Mouse (Mus musculus) monocyte, adult 2 months (primary cell): ENCODE measurements at regions not wholly inside any gene's neighbourhood (a gene's known extent, or its start where the extent isn't known, plus 50 kb on each side); places are given as distances from the start of the nearest gene placed in this dataset.
"Not testable (repeated sequence)": the region's sequence is repeated elsewhere in the genome, so short reads cannot be mapped to it uniquely, and the experiment has no call there.

ENCODE experiments used
- DNase-seq, 2 experiments: peaks; one replicate each; pipeline ENCODE4 v3.0.0; 2022; ENCODE audit warnings: low spot score in 2 of 2, low read depth in 1 of 2

GRCm38 (mm10) chr12:114909799-114910198 is 1137.7 kb upstream of the Zfp386 start:
- not testable (repeated sequence) for DNase-seq

DNA sequence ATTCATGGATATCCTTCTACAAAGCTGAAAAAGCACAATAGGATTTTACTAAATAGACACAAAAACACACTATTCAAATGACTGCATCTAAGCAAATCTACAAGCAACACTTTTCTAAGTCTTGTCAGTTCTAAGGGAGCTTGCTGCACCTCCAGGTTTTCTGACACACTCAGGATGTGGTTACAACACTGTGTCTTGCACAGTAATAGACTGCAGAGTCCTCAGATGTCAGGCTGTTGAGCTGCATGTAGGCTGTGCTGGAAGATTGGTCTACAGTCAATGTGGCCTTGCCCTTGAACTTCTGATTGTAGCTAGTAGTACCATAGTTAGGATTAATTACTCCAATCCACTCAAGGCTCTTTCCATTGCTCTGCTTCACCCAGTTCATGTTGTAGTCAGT is 1133.1 kb upstream of the Zfp386 start:
- not testable (repeated sequence) for DNase-seq

GRCm38 (mm10) chr12:114927691-114928090 is 1119.8 kb upstream of the Zfp386 start:
- no peak for DNase-seq

DNA sequence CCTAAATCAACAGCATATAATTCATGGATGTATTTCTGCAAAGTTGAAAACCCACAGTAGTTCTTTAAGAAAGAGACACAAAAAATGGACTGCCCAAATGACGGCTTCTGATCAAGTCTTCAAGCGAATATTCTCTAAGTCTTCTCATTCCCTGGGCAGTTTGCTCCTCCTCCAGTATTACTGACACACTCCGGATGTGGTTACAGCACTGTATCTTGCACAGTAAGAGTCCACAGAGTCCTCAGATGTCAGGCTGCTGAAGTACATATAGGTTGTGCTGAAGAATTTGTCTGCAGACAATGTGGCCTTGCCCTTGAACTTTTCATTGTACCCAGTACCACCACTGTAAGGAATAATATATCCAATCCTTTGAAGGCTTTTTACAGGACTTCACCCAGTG is 1115.4 kb upstream of the Zfp386 start:
- no peak for DNase-seq

- DNase-seq = no peak
Measured at GRCm38 (mm10) chr12:114932669-114933068, 1114.9 kb upstream of the Zfp386 start.

DNA sequence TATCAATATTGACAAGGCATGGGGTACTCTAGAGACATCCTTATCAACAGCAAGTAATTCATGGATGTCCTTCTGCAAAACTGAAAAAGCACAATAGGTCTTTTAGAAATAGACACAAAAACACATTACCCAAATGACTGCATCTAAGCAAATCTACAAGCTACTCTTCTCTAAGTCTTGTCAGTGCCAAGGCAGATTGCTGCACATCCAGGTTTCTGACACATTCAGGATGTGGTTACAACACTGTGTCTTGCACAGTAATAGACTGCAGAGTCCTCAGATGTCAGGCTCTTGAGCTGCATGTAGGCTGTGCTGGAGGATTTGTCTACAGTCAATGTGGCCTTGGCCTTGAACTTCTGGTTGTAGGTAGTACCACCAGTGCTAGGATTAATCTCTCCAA is 1110.7 kb upstream of the Zfp386 start:
- DNase-seq = not testable (repeated sequence)

DNA sequence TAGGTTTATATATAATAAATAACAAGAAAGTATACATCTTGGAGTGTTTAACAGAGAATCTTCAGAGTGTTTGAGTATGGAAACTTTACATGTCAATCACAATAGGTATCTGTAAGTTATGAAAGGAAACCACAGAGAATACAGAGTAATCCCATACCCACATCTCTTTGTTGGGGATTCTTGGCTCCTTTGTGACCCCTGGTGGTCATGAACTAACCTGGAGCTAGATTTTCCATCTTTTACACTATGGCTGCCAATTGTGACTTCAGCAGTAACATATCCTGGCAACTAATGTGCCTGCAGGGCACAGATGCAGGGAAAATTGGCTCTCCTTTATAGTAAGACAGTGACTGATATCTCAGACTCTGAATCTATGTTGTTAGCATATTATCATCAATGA is 1107.9 kb upstream of the Zfp386 start:
- no peak for DNase-seq

DNA sequence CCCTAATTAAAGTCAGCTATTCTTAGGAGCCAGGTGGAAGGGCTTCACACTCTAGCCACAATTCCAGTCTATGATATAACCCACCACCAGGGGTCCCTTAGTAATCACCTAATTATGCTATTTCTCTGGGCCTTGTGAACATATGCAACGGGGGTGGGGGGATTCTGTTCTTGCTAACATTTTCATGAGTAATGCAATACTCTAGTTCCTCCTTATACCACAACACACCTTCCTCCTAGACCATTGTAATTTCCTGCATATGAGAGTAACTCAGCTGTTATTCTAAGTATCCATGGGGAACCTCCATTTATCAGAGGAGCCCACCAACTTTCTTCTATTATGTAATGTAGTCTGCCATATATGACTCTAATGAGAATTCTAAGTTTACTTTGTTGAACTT is 1085.4 kb upstream of the Zfp386 start:
- DNase-seq = no peak

GRCm38 (mm10) chr12:114964251-114964650 is 1083.3 kb upstream of the Zfp386 start:
- not testable (repeated sequence) for DNase-seq

- DNase-seq = no peak
Measured at GRCm38 (mm10) chr12:114981476-114982136, 1065.9 kb upstream of the Zfp386 start.

GRCm38 (mm10) chr12:114990916-114991315 is 1056.6 kb upstream of the Zfp386 start:
- DNase-seq = no peak

DNA sequence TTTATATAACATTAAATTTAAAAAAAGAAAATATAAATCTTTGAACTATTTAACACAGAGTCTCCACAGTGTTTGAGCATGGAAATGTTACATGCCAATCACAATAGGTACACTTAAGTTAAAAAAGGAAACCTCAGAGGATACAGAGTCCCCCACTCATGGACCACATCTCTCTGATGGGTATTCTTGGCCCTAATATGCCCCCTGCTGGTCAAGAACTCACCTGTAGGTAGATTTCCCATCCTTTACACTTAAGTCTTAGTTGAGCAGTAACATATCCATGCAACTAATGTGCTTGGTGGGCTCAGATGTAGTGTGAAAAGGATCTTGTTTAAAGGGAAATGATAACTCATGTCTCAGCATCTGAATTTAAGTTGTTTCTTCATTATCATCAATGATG is 1050.7 kb upstream of the Zfp386 start:
- no peak for DNase-seq

DNA sequence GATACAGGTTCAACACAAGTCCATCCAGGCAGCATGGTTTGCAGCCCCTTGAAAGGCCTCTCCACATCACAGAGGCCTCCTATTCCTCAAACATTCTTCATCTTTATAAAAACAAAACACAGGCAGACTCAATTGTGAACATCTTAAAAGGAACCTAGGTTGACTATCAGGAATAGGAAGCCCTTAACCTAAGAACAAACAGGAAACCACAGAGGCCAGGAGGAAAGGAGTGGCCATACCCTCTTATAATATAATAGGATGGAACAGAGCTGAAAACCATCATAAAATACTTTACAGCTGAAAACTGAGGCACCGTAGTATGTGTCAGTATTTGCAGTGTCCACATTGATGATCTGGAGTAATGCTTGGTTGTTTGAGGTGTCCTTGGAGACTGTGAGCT is 1044.4 kb upstream of the Zfp386 start:
- DNase-seq = no peak

DNA sequence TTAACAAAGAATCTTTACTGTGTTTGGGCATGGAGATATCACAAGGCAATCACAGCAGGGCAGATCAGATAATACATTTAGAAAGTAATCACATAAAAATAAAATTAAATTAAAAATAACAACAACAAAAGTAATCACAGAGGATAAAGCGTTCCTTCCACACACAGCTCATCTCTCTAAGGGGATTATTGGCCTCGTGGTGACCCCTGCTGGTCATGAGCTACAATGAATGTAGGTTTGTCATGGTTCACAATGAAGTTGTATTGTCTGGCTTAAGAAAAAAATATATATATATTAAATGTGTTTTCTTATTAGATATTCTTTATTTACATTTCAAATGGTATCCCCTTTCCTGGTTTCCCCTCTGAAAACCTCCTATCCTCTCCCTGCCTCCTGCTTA is 1039.1 kb upstream of the Zfp386 start:
- DNase-seq = no peak

GRCm38 (mm10) chr12:115012751-115013150 is 1034.8 kb upstream of the Zfp386 start:
- no peak for DNase-seq

GRCm38 (mm10) chr12:115023742-115024141 is 1023.8 kb upstream of the Zfp386 start:
- no peak for DNase-seq

DNA sequence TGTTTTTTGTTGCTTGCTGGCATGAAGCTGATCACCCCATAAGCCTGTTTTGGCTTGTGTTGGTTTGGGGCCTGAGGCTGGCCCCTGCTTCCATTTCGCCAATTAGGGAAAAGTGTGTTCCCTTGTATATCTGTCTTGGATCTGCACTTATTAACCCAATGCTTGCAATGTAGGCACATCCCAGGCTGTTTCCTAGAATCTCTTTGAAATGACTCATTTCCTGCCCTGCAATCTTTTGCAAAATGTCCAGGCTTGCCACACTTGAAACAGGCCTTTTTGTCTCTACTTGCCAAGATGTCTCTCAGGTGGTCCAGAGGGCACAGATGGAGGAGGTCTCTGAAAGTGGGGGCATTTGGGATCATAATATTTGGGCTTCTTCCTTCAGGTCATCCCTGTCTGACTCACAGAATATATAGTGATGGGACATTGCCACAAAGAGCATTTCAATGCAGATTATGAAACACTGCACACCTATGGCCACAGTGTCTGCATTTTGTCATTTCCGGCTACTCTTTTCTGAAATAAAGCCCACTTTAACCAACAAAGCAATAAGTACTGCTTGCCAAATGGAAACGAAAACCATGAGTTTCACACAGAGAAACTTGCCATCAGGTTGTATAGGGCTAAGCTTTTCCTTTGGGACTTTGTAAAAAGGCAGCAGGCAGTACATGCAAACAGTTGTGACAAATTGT is 1012.9 kb upstream of the Zfp386 start:
- no peak for DNase-seq

DNA sequence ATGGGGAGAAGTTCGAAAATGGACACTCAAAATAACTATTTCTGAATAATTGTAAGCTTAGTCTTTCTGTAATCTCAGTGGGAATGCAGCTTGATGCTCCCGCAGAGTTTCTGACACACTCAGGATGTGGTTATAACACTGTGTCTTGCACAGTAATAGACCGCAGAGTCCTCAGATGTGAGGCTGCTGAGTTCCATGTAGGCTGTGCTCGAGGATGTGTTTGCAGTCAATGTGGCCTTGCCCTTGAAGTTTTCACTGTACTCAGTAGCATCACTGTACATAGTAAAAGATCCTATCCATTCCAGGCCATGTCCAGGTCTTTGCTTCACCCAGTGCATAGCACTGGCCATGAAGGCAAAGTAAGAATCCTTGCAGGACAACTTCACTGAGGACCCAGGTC is 992.4 kb upstream of the Zfp386 start:
- no peak for DNase-seq

GRCm38 (mm10) chr12:115059954-115060353 is 987.6 kb upstream of the Zfp386 start:
- DNase-seq = not testable (repeated sequence)

DNA sequence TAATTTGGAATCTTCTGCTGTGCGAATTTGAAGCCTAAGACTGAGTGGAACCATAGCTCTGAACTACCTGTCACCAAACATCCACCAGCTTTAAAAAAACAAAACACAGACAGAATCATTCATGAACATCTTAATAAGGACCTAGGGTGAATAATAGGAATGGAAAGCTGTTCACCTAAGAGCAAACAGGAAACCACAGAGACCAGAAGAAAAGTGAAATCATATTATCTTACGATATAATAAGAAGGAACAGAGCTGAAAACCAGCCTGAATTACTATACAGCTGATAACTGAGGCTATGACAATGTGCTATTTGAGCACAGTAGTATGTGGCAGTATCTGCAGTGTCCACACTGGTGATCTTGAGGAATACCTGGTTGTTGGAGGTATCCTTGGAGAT is 980.3 kb upstream of the Zfp386 start:
- DNase-seq = no peak

DNA sequence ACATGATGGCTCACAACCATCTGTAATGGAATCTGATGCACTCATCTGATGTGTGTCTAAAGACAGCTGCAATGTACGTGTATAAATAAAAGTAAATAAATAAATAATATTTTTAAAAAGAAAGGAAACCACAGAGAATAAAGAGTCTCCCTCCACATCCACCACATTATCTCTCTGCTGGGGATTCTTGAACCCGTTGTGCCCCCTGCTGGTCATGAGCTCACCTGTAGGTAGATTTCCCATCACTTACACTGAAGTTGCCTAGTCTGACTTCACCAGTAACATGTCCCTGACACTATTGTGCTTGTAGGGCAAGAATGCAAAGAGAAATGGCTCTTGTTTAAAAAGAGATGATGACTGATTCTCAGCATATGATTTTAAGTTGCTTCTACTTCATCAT is 956.1 kb upstream of the Zfp386 start:
- not testable (repeated sequence) for DNase-seq

- no peak for DNase-seq
Measured at GRCm38 (mm10) chr12:115109742-115110141, 937.8 kb upstream of the Zfp386 start.
